Mouse (Mus musculus): ENCODE measurements around the gene Gpr107. TPM values are rescaled to one million over a fixed set of nuclear protein-coding genes. Genes with fewer than 3 reads are reported as not detected.

Gpr107 gene
- 10 to 100 TPM; 24.1 to 24.8 TPM for total RNA-seq (2021)
- long read RNA-seq, experiment 1, full-length matches to known transcripts = 6 of 26 reads
- long read RNA-seq, experiment 1, partial matches to known transcripts = 1 of 26 reads
- long read RNA-seq, experiment 1, other reads (novel, unspliced or antisense) = 19 of 26 reads
- long read RNA-seq, experiment 2, full-length matches to known transcripts = 13 of 28 reads
- long read RNA-seq, experiment 2, partial matches to known transcripts = 0 of 28 reads
- long read RNA-seq, experiment 2, other reads (novel, unspliced or antisense) = 15 of 28 reads

DNA sequence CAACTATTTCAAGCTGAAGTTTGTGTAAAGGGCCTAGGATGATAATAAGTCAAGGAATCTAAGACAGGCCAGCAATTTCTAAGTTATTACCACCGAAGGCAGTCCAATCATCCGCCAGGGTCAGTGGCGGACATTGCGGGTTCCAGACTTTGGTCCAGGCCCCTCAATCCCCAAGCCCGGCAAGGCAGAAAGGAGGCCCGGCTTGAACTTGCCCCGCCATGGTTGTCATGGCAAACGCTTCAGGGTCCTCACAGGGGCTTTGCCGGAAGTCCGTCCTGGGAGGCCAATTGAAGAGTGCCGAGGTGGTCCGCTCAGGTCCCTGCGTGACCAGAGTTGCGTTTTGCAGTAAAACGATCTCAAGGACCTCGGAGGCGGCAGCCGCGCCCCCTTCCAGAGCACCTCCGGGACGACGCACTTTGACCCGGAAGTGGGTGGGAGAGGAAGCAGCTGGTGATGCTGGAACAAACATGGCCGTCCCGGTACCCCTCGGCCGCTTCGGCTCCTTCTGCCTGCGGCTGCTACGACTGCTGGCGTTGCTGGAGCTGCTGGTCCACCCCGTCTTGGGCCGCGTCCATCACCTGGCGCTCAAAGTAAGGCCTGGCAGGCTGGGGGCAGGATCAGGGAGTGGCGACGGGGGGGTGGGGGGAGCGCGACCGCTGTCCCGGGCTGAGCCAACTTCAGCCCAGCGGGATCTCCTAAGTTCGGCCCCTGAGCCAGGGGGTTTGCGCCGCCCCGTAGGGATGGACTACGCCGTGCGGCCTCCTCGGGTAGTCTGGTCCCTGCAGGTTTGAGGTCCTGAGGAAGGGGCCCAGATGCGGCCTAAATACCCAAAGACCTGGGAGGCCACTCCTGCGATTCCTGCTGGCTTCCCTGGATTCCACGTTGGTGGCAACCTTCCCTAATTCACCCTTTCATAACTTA is at the start of gene Gpr107:
Gpr107 (plus strand) TSS at position 425 of the 921 bp plus-strand sequence.
- DNase-seq = peak; percentile 79

DNA sequence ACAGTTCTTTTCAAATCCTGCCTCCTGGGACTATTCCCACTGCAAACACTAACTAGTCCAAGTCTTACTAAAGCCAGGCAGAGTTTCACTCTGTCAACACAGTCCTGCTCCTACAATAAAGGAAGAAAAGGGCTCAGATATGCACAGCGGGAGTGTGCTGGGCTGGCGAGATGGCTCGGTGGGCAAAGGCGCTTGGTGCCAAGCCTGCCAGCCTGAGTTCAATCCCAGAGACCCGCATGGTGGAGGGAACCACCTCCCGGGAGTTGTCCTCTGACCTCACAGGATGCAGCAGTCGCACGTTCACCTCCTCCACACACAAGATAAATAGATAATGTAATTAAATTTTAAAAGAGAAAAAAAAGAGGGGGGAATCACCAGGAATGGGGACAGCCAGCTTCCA is 48.8 kb upstream of the Gpr107 start:
- DNase-seq = no peak

DNA sequence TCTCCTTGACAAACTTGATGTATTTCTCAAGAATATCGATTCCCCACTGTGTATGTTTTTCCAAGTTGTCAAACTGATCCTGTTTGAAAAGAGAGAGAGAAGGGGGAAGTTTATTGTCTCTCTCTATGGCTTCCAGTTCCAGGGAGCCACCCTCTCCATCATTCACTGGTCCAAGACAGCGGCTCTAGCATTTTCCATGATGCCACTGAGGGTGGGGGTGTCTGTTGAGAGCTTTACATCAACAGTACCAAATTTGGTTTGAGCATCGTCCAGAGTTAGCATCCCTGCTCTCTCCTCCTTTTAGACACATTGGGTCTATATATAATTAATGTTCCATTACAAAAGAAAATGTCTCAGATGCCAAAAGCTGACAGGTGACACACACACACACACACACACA is 46.8 kb upstream of the Gpr107 start:
- DNase-seq = no peak

DNA sequence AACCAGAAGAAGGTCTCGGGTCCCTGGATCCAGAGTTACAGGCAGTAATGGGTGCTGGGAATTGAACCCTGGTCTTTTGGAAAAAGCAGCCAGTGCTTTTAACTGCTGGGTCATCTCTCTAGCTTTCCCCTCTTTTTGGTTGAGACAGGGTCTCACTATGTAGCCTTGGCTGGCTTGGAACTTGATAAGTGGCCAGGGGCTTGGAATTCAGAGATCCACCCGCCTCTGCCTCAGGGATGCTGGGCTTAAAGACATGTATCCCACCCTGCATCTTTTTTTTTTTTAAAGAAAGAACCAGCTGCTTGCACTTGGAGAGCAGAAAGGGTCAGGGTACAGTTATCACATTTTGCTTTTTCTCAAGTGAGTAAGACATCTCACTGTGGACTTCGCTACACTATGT is 46.1 kb upstream of the Gpr107 start:
- DNase-seq = no peak

DNA sequence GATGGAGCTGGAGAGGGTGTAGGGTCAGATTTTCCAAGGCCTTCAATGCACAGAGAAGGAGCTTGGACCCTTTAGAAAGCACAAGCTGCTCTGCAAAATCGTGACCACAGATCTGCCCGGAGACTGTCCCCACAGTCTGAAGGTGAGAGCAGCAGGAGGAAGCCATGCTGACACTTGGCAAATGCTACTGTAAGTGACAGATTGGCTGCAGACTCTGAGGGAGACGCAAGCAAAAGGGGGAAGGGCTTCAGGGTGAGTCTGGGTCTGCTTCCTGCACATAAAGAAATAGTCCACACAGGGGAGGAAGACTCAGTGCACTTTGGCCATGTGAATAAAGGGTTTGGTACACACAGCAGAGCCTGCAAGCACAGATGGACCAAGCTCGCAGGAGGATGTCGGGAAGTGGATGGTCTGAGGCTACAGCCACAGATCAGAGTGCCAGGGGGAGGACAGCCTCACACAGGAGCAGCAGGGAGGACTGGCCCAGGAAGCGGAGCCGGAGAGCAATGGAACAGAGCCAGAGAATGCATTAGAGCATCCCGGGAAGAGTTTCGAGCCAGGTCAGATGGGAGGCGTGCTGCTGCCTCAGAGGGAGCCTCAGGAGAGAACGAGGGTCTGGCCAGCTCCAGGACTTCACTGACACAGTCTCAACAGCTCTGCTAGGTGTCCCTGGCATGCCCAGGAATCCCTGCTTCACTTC is 45.3 kb upstream of the Gpr107 start:
- peak; percentile 72 for DNase-seq

DNA sequence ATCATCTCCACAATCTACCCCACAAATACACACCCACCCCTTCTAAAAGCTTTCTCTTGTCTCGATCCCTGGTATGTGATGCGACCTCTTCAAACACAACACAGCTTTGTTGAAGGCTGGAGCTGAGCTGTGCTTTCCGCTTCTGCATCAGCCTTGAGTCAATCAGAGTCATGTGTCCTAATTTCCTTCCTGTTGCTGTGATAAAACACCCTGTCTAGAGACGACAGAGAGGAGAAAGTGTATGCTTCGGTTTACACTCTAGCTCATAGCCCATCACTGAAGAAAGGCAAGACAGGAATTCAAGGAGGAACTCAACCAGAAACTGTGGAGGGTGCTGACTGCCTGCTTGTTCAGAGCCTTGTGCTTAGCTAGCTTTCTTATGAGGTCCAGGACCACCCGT is 43.9 kb upstream of the Gpr107 start:
- no peak for DNase-seq

DNA sequence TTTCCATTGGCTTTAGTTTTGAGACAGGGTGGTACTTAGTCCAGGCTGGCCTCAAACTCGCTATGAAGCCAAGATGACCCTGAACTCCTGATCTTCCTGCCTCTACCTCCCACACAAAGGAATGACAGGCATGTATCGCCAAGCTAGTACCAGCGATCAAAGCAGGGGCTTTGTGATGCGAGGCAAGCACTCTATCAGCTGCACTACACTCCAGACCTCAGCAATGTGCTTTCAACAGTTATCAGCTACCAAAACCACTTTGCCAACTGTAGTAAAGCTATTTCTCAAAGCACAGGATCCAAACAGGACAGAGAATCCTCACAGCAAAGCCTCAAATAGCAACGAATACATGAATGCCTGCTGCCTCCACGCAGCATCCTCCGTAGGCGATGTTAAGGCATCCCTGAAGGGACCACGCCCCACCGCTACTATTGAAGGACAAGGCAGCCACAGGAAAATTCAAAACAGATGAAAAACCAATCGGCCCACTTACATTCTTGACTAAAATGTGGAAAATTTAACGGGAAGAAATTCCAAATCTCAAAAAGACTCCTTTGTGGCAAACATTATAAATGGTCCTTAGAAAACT is 42.1 kb upstream of the Gpr107 start:
- DNase-seq = no peak

DNA sequence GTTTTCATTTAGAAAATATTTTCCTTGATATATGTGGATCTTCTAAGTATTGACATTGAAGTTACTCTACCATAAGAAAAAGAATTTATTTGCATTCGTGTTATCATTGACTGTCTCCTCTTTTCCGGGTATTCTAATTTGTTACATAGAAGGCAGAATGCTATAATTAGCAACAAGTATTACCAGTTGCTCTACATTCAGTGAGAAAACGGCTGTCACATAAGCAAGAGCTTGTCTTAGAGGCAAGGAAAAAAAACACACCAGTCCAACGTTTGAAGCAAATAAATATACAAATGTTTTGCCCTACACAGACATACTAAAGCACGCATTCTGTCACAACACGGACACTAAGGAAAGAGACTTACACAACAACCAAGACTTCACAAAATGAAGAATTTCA is 40.4 kb upstream of the Gpr107 start:
- no peak for DNase-seq

DNA sequence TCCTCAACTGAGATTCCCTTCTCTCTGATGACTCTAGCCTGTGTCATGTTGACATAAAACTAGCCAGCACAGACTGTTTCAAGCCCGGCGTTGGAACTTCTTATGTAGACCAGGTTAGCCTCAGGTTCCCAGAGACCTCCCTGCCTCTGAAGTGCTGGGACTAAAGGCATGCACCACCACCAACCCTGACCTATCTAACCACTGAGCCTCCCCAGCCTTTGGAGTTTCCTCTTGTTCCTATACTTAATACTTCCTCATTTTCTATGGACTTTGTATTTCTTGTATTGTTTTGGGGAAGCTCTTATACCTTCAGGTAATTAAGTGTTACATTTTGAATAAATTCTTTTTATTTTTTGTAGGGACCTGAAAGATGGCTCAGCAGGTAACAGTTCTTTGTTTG is 37.9 kb upstream of the Gpr107 start:
- no peak for DNase-seq

DNA sequence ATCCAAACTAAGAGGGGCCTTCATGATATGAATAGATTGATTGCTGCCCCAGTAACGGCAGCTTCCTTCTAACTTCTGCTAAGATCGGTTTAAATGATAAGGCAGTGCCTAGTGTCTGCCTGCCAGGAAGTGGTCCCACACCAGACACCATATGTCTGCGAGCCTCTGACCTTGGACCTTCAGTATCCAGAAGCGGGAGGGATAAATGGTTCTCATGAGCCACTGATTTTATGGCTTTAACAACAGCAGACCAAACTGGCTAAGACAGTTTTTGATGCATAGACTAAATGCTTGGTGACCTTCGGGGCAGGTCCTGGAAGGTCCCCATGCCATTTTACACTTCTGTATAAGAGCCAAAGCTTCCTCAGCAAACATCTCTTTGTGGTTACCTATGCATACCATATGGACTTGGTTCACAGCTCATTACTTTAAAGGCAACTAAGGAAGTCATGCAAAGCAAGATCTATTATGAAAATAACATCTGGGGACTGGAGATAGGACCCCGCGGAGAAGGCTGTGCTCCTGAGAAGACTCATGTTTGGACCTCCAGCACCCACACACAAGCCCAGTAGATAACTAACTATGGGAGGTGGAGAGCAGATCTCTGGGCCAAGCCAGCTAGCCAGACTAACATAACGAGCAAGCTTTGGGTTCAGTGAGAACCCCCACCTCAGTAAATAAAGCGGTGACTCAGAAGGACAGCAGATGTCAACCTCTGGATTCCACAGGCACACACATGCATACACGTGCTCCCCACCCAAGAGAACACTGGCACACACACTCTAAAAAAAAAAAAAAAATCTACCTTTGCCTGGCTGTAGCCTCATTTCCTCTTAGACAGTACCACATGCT is 36.8 kb upstream of the Gpr107 start:
- DNase-seq = no peak

DNA sequence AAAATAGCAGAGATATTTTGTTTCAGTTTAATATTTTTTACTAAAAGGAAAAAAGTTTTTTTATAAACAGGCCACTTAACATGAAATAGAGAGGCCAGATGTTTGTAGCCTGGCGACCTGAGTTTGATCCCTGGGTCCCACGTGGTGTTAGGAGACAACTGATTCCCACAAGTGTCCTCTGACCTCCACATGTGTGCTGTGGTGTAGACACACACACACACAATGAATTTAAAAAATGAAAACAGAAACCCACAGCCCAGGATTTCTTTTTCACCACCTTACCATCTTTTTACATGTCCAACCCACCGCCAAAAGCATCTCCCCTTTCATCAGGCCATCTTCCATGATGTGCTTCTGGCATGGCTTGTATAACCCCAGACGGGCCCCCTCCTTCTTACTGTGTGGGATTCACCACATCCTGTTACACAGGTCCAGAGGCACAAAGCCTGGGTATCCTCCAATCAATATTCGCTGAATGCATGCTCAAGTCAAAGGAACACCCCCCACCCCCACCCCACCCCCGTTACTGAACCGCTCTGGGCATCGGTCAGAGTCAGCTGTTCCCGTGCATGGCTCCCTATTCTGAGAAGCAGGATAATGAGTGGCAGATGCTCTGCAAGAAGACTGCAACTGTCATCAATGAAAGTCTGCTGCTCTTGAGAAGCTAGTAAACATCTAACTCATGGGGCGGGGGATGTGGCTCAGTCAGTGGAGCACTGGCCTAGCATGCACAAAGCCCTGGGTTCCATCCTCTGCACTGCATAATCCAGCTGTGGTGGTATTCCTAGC is 36.0 kb upstream of the Gpr107 start:
- DNase-seq = peak; percentile 34

DNA sequence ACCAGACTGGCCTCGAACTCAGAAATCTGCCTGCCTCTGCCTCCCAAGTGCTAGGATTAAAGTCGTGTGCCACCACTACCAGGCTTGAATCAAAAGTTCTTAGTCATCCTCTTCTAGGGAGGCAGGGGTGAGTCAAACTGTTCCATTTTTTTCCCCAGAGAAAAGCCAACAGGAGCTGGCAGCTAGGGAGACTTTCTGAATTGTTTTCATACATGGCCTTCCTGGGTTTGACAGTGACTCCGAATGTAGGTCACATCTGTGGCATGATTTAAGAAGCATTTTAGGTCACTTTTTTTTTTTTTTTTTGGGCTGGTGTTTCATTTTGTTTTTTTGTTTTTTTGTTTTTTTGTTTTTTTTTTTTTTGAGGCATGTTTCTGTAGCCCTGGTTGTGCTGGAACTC is 33.9 kb upstream of the Gpr107 start:
- no peak for DNase-seq

DNA sequence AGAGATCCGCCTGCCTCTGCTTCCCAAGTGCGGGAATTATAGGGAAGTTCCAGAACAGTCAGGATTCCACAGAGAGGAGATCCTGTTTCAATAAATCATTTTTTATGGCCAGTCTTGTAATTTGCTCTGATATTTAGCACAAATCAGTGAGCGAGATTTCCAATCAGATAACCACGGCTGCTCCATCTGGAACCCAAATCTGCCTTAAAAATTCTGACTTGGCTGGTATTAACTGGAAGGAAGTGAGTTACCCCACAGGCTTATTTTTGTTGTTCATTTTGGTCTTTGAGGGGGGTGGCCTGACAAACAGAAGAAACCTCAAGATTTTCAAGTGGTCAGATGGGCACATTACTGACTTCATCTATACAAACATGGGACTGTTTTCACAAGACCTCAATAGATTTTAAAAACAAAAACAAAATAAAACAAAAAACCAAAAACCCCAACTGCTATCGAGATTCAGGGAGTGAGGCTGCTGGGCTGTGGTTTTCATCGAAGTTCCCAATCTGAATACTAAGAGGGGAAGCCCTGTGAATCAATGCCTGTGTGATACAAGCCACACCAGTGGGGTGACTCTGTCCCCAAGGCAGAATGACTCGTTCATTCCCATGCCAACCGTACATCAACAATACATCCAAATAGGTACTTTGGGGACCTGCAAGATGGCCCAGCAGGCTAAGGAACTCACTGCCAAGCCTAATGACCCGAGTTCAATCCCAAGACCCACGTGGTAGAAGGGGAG is 33.3 kb upstream of the Gpr107 start:
- no peak for DNase-seq

DNA sequence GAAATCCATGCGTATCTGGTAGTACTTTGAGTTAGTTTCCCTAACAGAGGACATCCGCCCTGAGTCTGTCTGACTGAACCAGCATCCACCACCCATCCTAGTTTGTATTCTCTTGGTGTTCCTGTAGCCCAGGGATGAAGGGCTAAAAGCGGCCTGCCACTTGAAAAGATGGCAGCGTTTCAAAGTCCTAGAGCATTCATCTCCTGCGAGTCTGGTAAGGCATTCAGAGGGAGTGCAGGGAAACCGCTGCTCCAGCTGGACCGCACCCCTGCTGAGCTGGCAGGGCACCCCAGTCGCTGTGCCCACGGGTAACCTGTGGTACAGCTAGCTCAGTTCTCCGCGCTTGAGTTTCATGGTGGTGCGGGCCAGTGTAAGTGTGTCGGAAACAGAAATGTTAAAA is 32.3 kb upstream of the Gpr107 start:
- peak; percentile 36 for DNase-seq

DNA sequence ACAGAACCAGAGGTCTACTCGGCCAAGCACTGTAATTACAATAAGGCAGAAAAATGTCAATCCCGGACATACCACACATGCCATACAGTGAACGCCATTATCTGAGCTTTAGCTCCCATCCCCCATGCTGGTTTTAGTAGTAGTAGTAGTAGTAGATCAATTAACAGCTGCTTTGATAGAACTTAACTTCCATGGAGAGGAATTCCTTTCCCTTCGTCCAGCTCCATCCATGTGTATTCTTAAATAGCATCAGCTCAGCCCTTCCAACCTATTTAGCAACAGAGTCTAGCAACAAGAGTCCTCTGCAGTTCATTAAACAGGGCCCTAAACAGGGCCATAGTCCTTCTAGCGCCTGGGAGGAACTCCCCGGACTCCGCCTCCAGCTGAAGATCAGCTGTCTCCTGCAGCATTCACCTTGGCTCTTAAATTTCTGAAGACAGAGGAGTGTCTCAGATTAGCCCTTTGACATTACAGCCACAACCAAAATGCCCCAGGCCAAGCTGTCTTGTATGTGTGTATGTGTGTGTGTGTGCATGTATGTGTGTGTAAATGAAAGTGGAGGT is 30.9 kb upstream of the Gpr107 start:
- DNase-seq = no peak

DNA sequence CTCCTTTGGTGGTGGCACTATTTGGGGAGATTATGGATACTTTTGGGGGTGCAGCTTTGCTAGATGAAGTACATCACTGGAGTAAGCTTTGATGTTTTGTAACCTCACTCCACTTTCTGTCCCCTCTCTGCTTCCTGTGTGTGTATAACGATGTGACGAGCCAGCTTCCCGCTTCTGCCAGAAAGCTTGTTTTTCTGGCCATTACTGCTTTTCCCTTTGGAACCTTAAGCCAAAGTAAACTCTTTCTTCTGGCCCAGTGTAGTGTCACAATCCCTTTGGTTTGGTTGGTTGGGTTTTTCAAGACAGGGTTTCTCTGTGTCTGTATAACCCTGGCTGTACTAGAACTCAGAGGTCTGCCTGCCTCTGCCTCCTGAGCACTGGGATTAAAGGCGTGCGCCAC is 29.3 kb upstream of the Gpr107 start:
- DNase-seq = no peak

DNA sequence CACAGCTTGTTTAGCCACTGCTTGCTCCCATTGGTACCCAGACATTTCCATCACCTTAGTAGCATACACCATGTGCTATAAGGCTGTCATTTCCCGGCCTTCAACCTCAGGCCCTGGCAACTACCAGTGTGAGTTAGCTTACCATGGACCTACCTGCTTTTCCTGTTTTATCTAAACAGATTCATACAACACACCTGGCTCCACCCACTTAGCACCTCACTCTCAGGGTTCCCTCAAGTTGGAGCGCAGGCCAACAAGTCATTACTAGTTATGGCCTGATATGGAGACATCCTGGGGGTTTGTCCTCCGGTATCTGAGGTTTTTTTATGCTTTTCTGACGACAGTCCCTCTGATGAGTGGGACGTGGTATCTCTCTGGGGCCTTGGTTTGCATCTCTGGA is 28.6 kb upstream of the Gpr107 start:
- no peak for DNase-seq

DNA sequence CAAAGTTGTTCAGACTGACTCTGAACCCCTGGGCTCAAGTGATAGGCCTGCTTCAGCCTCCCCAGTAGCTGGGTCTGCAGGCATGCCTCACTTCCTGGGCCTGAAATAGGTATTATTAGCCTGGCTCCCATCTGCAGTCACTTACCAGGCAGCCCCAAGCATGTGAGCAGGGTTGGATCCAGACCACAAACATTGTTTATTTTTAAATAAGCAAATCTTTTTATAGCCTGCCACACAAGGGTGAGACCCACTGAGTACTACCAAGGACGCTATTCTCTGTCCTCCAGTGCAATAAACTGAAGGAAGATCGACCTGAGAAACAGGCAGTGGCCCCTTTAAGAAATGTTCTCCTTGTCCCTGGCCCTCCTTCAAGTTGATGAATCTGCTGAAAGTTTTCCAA is 27.4 kb upstream of the Gpr107 start:
- DNase-seq = no peak

DNA sequence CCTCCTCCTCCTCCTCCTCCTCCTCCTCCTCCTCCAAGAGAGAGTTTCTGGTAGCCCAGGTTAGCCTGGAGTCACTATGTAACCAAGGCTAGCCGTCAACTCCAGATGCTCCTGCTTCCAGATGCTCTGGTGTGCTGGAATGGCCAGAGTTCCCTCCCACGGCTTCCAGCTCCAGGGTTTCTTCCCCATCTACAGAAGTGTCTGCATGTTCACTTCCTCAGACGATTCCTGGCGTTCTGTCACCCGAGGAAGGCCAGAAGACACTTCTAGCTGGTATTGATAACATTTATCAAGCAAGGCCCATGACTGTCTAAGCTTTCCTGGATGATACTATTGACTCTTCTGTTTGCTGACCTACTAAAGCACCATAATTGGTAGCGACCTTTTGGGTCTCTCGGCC is 27.0 kb upstream of the Gpr107 start:
- DNase-seq = no peak

DNA sequence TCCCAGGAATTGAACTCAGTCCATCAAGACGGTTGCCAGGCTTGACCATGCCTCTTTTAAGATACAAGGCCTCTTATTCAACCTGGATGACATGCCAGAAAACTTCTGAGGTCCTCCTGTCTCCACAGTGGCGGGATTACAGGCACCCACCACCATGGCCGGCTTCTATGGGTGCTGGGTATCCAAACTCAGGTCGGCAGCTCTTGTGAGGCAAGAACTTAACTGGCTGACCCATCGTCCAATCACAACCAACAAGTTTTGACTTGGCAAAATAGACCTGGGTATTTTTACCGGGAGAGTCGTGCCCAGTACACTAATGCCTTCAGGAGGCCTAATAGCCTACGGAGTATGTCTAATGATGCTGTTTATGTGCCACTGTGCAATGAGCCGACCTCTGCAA is 26.1 kb upstream of the Gpr107 start:
- DNase-seq = no peak

Data from gastrocnemius, postnatal 25 days (tissue).